Mouse (Mus musculus) thymus, adult 2 months (tissue): ENCODE measurements at regions not wholly inside any gene's neighbourhood (a gene's known extent, or its start where the extent isn't known, plus 50 kb on each side); places are given as distances from the start of the nearest gene placed in this dataset.

ENCODE experiments used
- CTCF ChIP-seq: fragments of 200-500 bp; IDR thresholded peaks from 2 replicates; pipeline ENCODE4 v1.5.1; 2012; ENCODE audit warnings: mild to moderate bottlenecking, control low read depth, low read length, moderate library complexity, borderline replicate concordance; ENCODE audit not compliant: control insufficient read depth, poor library complexity, insufficient read depth; ENCODE audit errors: extremely low read depth
- POLR2A ChIP-seq: fragments of 200-500 bp; IDR thresholded peaks from 2 replicates; pipeline ENCODE4 v1.6.1; 2012; ENCODE audit warnings: mild to moderate bottlenecking, low read length, control low read depth, moderate library complexity; ENCODE audit not compliant: control insufficient read depth, poor library complexity, insufficient read depth; ENCODE audit errors: extremely low read depth

GRCm38 (mm10) chr11:71594250-71594847 is 155.4 kb upstream of the Wscd1 start:
- TF ChIP-seq CTCF (no peak), POLR2A (no peak)
